Mouse (Mus musculus): ENCODE data around the gene Tmem253. TPM values are rescaled to one million over a fixed set of nuclear protein-coding genes. Genes with fewer than 3 reads are reported as not detected.

Gene Tmem253
- total and polyA plus RNA-seq, 2 experiments from 2014 or later, result 0.18 to 0.57 TPM

DNA sequence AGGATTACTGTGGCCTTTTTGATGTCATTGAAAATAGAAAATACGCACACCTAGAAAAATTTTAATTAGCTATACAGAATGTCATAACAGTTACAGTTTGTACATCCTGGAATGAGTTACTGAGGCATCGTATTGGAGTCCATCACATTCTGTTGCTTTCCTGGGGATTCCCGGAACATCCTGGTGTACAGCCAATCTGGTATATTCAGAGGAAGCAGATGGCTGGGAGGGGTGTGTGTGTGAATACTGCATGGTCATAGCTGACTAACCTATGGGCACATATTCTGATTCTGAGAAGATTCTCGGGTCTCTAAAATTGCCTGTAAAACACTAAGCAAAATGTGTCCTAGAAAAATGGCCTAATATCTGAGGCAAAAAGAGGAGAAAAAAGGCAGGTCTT lies 3.4 kb upstream of the Tmem253 start:
- 0 out of 2 replicates have a peak overlapping the region, but pooled peaks have one; percentile 99 for H3K27ac ChIP-seq (ENCODE audit: low read depth)
- H3K9ac ChIP-seq (replicated peaks; ENCODE audit: low read depth, low read length), result no peak overlapping the region
- H3K9me3 ChIP-seq (replicated peaks; ENCODE audit: control insufficient read depth, low read length), result no peaks in the 10 kb centered on the region
- TF ChIP-seq CTCF (IDR thresholded peaks at IDR 0.05; ENCODE audit: low read depth) (no peak), EP300 (IDR thresholded peaks at IDR 0.05; ENCODE audit: low read depth) (no peak)
- ATAC-seq (ENCODE audit: insufficient read depth, low read depth) (no peak), DNase-seq (ENCODE audit: low spot score) (peak; percentile 38)
- peaks cover 32% of the 10 kb centered on the region for H3K4me1 ChIP-seq (ENCODE audit: control insufficient read depth, insufficient read depth)
- H3K4me3 ChIP-seq (ENCODE audit: low read depth, low read length), result no peak overlapping the region
- no peaks in the 10 kb centered on the region for H3K27me3 ChIP-seq (ENCODE audit: control insufficient read depth, insufficient read depth, low read length)
- 72% methylated on average over 4 of the region's 4 CpGs for WGBS
- no peak overlapping the region for H3K4me2 ChIP-seq (ENCODE audit: low read depth, low read length)
- H3K36me3 ChIP-seq (replicated peaks; ENCODE audit: control insufficient read depth, insufficient read depth, low read length), result peaks cover 20% of the 10 kb centered on the region

DNA sequence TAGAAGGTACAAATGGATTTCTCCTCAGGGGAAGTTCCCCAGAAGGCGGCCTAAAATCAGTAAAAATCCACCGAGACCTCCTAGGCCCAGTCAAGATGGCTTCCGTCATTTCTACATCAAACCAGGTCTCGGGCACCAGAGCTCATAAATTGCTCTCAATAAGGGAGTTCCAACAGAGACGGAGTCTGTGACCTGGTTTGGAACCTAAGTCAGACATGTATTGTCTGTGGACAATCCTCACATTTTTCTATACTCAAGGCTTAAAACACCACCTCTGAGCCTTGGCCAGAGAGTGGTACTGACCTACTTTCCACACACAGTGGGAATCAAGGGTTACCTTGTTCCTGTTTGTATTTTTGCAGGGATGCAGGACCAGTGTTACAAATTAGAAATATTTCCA lies 2.9 kb upstream of the Tmem253 start:
- Histone ChIP-seq H3K4me3 (ENCODE audit: low read depth, low read length) (no peak overlapping the region), H3K27me3 (ENCODE audit: control insufficient read depth, insufficient read depth, low read length) (no peaks in the 10 kb centered on the region), H3K36me3 (replicated peaks; ENCODE audit: control insufficient read depth, insufficient read depth, low read length) (peaks cover 16% of the 10 kb centered on the region), H3K9me3 (replicated peaks; ENCODE audit: control insufficient read depth, low read length) (no peaks in the 10 kb centered on the region), H3K4me2 (ENCODE audit: low read depth, low read length) (no peak overlapping the region), H3K9ac (replicated peaks; ENCODE audit: low read depth, low read length) (no peak overlapping the region), H3K27ac (ENCODE audit: low read depth) (peak overlapping the region; percentile 99; the same call in 1 of the 2 replicates), H3K4me1 (ENCODE audit: control insufficient read depth, insufficient read depth) (peaks cover 32% of the 10 kb centered on the region)
- 85% methylated on average over 5 of the region's 5 CpGs for WGBS
- DNase-seq (ENCODE audit: low spot score) (no peak), ATAC-seq (ENCODE audit: insufficient read depth, low read depth) (no peak)
- TF ChIP-seq EP300 (IDR thresholded peaks at IDR 0.05; ENCODE audit: low read depth) (no peak), CTCF (IDR thresholded peaks at IDR 0.05; ENCODE audit: low read depth) (no peak)

DNA sequence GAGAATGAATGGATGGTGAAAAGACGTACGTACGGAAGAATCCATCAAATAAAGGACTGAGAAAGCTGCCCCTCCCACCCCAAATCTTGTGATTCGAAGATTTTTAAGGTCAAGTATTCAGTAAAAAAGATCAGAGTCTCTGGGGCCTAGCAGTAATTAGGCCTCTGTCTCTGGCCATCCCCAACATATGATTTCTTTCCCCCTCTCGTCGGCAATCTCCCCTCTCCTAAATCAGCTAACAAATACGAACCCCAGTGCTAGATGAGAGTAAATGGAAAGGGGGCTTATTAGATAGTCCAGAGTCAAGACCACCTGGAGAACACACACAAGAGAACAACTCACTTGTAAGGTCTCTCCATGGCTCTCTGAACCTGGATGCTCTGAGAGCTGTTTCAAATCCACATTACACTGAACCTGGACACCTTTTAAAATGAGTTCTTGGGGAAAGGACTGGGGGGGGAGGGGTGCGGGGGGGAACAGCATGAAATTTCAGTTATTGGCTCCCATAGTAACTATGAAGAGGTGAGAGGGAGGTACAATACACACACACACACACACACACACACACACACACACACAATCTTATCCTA lies 2.3 kb upstream of the Tmem253 start:
- Histone ChIP-seq H3K27me3 (ENCODE audit: control insufficient read depth, insufficient read depth, low read length) (no peaks in the 10 kb centered on the region), H3K27ac (ENCODE audit: low read depth) (peak overlapping the region; percentile 99), H3K36me3 (replicated peaks; ENCODE audit: control insufficient read depth, insufficient read depth, low read length) (peaks cover 14% of the 10 kb centered on the region), H3K4me2 (ENCODE audit: low read depth, low read length) (peak overlapping the region; percentile 87), H3K9me3 (replicated peaks; ENCODE audit: control insufficient read depth, low read length) (no peaks in the 10 kb centered on the region), H3K4me1 (ENCODE audit: control insufficient read depth, insufficient read depth) (peaks cover 32% of the 10 kb centered on the region), H3K9ac (replicated peaks; ENCODE audit: low read depth, low read length) (peak overlapping the region; percentile 97), H3K4me3 (ENCODE audit: low read depth, low read length) (peak overlapping the region; percentile 86)
- TF ChIP-seq EP300 (IDR thresholded peaks at IDR 0.05; ENCODE audit: low read depth) (no peak), CTCF (IDR thresholded peaks at IDR 0.05; ENCODE audit: low read depth) (no peak)
- DNase-seq (ENCODE audit: low spot score), result no peak
- ATAC-seq (ENCODE audit: insufficient read depth, low read depth), result no peak
- 75% methylated on average over 8 of the region's 8 CpGs for WGBS

DNA sequence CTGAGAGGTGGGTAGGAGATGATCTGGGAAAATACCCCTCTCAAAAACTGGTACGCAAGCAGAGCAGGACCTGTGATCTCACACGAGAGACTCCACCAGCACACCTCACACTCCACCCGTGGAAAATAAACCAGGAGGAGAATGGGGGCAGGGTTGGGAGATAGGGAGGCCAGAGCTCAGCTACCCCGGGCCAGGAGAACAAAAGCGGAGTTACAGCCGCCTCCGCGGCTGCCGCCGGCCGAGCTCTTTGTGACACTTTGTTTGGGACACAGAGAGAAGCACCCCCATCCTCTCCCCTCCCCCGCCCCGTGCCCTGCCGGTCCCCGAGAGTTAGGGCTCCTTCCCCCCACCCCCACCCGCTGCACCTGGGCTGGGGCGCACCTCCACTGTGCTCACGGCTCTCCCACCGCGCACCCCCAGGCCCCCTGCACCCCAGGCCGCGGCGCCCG lies 1.7 kb upstream of the Tmem253 start:
- Histone ChIP-seq H3K27ac (ENCODE audit: low read depth) (peak overlapping the region; percentile 99), H3K9me3 (replicated peaks; ENCODE audit: control insufficient read depth, low read length) (no peaks in the 10 kb centered on the region), H3K36me3 (replicated peaks; ENCODE audit: control insufficient read depth, insufficient read depth, low read length) (peaks cover 8% of the 10 kb centered on the region; the same call in 1 of the 2 replicates), H3K27me3 (ENCODE audit: control insufficient read depth, insufficient read depth, low read length) (no peaks in the 10 kb centered on the region), H3K4me3 (ENCODE audit: low read depth, low read length) (peak overlapping the region; percentile 86), H3K4me1 (ENCODE audit: control insufficient read depth, insufficient read depth) (peaks cover 35% of the 10 kb centered on the region), H3K4me2 (ENCODE audit: low read depth, low read length) (peak overlapping the region; percentile 87), H3K9ac (replicated peaks; ENCODE audit: low read depth, low read length) (peak overlapping the region; percentile 97)
- DNase-seq (ENCODE audit: low spot score) (peak; percentile 54), ATAC-seq (ENCODE audit: insufficient read depth, low read depth) (peak; percentile 15)
- WGBS, result 3% methylated on average over 17 of the region's 24 CpGs
- no peak for TF ChIP-seq CTCF (IDR thresholded peaks at IDR 0.05; ENCODE audit: low read depth)
- no peak for TF ChIP-seq EP300 (IDR thresholded peaks at IDR 0.05; ENCODE audit: low read depth)

DNA sequence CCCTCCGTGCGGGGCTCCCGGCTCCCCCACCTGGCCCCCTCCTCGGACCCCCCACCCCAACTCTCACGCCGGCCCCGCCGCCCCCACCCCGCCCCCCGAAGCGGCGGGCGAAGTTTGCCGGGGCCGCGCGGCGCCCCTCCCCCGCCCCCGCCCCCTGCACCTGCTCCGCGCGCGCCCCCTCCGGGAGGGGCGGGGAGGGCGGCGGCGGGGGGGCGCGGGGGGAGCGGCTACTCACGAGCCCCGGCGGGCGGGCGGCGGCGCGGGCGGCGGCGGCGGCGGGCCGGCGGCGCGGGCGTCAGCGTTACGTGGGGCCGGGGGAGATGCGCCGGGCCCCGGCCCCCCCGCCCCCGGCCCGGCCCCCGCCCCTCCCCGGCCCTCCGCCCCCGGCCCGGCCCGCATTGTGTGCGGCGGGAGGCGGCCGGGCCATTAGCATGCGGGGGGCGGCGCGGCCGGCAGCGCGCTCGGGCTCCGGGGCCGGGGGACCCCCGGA lies 1.1 kb upstream of the Tmem253 start:
- no peak for DNase-seq (ENCODE audit: low spot score)
- H3K27me3 ChIP-seq (ENCODE audit: control insufficient read depth, insufficient read depth, low read length), result no peaks in the 10 kb centered on the region
- 0% methylated on average over 5 of the region's 80 CpGs for WGBS
- TF ChIP-seq CTCF (IDR thresholded peaks at IDR 0.05; ENCODE audit: low read depth) (no peak), EP300 (IDR thresholded peaks at IDR 0.05; ENCODE audit: low read depth) (no peak)
- peaks cover 4% of the 10 kb centered on the region; the same call in 1 of the 2 replicates for H3K36me3 ChIP-seq (replicated peaks; ENCODE audit: control insufficient read depth, insufficient read depth, low read length)
- peak overlapping the region; percentile 99 for H3K27ac ChIP-seq (ENCODE audit: low read depth)
- H3K4me1 ChIP-seq (ENCODE audit: control insufficient read depth, insufficient read depth), result peaks cover 36% of the 10 kb centered on the region
- H3K9ac ChIP-seq (replicated peaks; ENCODE audit: low read depth, low read length), result peak overlapping the region; percentile 97
- H3K9me3 ChIP-seq (replicated peaks; ENCODE audit: control insufficient read depth, low read length), result no peaks in the 10 kb centered on the region
- peak overlapping the region; percentile 86 for H3K4me3 ChIP-seq (ENCODE audit: low read depth, low read length)
- ATAC-seq (ENCODE audit: insufficient read depth, low read depth), result peak; percentile 68
- peak overlapping the region; percentile 87 for H3K4me2 ChIP-seq (ENCODE audit: low read depth, low read length)
